Mouse (Mus musculus) E14TG2a.4 (cell line): ENCODE measurements around the gene Med13.

Source experiments
- CTCF ChIP-seq: conservative IDR thresholded peaks from 2 replicates; pipeline ENCODE4 v1.5.1; 2014; ENCODE audit warnings: low read length
- NANOG ChIP-seq: IDR thresholded peaks from 2 replicates; pipeline ENCODE4 v1.6.1; 2014; ENCODE audit warnings: borderline replicate concordance, low read length, mixed read lengths

- TF ChIP-seq CTCF (no peak), NANOG (no peak)
Measured at GRCm38 (mm10) chr11:86378981-86379380, 21.6 kb upstream of the Med13 start.
